Mouse (Mus musculus): ENCODE results near the gene Cep55. TPM values are rescaled to one million over a fixed set of nuclear protein-coding genes. Genes with fewer than 3 reads are reported as not detected.

The Cep55 gene
- 3.7 and 7.4 TPM in 2 replicates for total RNA-seq (2021)
- long read RNA-seq, partial matches to known transcripts, result 1 of 6 reads
- long read RNA-seq, other reads (novel, unspliced or antisense), result 3 of 6 reads

DNA sequence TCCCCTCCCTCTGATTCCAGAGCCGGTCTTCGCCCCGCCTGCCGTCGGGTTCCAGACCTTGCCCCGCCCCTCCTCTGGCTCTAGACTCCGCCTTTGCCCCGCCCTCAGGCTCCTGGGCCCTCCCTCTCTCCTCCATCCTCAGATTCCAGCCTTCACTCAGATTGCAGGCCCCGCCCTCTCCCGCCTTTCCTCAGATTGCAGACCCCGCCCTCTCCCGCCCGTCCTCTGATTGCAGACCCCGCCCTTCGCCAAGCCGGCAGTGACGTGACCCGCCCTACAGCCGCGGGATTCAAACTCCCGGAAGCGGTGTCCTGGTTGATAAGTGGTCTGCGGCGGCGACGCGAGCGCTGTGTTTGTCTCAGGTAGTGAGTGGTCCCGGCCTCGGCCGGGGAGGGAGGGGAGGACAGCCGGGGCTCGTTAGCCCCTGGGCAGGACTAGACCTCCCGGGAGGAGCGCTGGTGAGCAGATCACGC, at the start of gene Cep55:
Cep55 (plus strand) TSS at position 292 of the 473 bp plus-strand sequence.
- peak; percentile 95 for DNase-seq

DNA sequence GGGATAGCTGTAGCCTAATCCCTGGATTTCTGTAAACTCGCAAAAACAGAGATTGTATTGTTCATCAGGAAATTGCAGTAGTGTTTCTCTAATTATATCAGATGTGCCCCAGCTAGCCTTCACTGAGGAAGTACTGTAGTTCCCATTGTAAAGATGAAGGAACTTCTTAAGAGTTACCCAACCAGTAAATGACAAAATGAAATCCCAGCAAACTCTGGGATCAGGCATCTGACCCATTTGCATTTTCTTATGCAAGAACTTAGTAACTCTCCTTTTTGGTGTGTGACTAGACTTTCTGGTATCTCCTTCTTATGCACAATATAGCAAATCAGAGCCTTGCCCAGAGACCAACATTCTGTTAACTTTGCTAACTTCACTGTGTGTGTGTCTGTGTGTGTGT, 43.4 kb upstream of the Cep55 start:
- DNase-seq, result no peak

DNA sequence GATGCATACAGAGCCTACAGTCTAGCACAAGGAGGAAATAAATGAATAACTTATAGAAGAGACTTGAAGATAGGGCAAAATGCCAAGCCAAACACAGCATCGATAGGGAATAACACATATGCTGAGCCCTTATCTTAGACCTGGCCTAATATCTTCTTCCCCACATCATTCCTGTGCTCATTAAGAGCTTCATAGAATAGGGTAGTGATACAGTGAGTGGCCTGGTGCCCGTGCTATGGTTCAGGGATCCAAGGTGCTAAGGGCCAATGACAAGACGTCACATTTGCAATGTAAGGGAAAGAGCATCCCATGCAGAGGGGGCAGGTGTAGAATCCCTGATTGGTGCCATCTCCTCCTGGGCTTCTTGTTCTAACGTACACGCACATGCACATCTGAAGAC, 40.4 kb upstream of the Cep55 start:
- DNase-seq, result no peak

DNA sequence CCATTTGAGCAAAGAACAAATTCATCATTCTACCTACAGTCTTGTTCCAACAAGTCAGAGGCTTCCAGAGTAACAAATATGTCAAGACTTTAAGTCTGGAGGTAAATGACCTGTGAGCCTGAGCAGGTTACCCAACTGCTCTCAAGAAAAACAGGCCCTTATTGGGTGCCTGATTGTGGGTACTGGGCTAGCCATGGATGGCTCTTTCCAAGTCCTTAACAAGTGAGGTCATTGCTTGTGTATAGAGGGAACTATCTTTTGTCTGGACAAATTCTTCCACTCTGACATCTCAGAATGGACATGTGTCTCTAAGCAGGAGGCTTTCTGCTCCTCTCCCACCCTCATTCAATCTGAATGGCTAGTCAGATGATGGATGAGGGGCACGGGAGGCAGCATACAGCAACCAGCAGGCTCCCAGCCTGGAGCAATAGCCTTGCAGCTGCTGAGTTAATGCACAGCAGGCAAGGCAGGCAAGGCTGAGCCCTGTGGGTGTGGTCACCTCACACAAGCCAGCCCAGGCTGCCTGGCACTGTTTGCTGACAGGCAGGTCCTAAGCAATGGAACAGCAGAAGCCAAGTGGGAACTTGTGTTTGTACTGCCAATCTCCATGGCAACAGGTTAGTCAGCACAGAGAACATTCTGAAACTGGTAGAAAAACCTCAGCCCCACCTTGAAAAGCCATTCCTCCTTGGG, 39.5 kb upstream of the Cep55 start:
- peak; percentile 69 for DNase-seq

DNA sequence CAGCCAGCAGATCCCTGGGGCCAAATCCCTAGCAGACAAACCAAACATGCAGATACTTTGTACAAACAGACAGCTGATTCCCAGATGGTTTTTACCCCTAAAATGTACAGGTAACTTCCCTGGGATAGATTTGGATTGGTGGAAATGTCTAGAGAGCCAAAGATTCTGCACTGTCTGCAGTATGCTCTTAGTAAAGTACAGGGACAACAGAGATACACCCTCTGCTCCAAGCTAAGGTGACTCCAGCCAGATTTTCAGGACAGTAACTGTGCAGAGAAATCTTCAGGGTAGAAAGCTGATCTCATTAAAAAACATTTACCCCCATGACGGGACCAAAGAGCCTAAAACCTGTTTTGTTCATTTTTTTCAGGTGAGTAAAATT, 38.9 kb upstream of the Cep55 start:
- no peak for DNase-seq

DNA sequence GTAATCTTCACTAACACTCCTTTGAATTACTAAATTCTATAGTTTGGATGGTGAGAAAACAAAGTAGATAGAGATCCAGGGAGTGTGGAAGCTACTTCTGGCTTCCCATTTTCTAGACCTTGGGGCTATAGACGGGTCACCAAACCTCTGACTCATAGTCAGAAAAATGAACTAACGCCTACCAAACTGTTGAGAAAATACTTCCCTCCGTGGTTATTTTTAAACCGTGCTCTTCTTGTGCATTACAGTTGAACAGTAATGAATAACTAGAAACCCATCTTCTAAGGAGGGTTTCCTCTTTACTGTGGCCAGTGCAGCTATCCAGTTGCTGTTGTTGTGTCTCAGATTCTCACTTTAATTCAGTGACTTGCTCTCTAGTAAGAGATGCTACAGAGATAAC, 32.1 kb upstream of the Cep55 start:
- DNase-seq, result no peak

DNA sequence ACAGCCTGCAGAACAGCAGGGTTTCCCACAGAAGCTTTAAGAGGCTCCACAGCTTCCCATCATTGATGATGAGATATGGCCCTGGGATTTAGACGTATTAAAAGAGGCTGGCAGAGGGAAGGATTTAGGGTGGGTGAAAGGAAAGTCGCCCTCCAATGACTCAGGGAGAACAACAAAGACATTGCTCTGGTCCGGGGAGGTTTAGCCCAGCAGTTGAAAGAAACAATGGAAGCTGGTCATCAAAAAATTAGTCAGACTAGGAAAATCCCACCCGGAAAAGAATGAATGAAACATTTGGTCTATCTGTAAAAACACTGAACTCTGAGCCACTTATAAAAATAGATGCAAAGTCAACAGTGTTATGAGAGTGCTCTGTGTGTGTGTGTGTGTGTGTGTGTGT, 31.2 kb upstream of the Cep55 start:
- no peak for DNase-seq

DNA sequence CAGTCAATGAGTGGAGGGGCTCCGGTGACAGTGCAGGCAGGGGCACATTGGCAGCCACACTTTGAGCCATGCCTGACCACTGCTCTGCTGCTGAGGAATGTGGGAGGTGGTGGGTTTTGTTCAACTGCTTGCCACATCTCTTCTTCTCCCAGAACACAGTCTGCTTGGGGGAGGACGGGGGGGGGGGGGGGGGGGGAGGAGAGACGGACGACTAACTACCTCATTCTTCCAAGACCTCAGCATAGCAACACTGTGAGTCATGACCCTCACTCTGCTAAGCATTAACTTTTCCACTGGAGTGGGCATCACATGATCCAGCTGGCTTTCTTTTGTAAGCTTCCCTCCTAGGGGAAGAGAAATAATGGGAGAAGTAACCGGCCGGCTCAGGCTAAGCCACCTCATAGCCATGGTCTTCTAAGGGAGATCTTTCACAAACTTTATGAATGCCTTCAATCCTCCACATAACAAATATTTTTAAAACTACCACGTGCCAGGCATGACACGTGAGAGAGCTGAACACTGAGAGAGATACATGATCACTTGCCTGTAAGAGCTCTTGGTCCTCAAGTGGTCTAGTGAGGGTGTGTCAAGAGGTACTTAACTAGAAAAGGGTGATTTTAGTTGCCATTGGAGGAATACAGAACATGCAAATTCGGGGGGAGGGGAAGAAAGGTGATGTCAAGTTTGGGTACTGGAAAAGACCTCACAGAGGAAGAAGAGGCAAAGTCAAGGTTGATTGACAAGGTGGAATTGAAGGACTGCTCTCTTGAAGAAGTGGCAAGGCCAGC, 29.4 kb upstream of the Cep55 start:
- DNase-seq, result no peak

DNA sequence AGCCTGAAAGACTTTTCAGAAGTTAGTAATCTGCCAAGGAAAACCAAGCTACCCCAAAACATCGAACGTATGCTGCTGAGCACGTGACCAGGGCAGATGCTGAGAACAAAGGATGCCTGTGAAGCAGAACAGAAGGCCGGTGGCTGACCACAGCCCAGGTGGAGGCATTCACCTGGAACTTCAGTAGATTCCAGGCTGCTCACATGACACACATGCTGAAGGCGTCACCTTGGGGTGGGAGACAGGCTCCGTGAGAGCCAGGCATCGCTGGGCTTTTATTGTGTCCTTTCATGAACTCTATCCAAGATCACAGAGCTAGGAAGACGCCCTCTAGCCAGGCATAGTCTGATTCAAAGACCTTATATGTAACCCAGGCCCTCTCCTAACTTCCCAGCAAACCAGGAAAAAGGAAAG, 28.6 kb upstream of the Cep55 start:
- DNase-seq, result no peak

DNA sequence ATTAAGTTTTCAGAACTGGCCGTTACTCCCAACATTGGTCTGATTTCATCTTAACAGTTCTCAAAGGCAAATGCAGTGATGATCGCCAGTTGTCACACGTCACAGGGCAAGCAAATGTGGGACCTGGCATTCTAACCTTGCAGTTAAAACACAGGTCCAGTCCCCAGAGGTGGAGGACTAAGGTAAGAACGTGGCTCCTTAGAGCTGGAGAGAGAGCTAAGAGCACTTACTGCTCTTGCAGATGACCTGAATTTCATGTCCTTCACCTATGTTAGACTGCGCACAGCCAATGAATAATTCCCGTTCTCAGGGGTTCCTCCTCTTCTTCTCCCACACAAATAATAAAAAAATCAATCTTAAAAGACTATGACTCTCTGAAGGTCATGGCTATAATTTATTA, 27.4 kb upstream of the Cep55 start:
- DNase-seq, result no peak

DNA sequence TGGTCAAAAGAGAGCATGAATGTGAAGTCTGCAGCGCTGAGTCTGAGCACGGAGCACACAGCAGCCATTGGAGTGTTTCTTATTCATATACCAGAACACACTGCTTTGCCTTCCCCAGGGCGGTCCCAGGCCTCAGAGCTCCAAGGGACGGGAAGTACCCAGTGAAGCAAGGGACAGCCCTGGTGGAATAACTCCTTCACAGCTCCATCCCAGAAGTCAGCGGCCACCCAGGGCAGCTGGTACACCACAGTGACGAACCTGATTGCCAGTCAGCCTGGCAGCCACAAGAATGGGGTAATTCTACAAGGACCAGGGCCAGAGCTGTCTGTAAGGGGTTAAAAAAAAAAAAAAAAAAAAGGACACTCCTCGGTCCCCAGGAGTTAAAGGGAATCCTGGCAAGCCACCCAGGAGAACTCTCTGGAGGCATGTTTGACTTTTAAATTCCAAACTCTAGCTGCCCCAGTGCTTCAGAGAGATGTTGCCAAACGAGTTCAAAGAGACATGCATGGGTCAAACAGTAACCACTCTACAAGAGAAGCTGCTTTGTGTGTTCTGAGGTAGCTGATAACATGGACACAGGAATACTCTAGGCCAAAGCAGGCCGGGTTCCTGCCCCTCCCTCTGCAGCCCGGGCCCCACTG, 26.8 kb upstream of the Cep55 start:
- DNase-seq, result no peak

DNA sequence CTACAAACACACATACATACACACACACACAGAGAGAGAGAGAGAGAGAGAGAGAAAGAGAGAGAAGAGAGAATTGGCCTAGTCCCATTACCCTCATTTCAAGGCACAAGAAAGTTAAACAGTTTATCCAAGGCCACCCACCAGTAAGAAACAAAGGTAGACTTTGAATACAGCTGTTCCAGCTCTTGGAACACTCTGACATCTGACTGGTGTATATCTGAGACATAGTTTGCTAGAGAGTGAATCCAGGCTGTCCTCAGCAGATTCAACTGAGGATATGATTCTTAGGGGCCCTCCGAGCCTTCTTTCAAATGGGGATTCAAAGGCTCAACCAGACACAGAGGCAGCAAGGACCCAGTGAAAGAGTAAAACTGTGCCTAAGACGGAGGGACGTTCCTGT, 25.5 kb upstream of the Cep55 start:
- DNase-seq, result no peak

DNA sequence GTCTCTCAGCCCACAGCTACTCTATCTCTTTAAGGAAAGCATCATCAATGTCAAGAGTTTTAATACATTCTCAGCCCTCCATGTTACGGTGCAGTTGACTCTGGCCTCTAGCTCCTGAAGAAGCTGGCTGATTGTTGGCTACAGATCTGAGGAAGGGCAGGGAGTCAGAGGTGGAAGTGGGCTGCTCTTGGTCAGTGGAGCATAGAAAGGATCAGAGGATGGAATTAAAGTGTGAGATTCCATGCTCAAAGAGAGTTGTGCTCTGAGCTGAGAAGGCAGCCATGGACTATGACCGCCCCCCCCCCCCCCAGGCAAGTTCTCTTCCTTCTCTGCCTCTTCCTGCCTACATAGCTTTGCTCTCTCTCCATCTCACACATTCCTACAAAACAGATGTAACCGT, 24.9 kb upstream of the Cep55 start:
- no peak for DNase-seq

DNA sequence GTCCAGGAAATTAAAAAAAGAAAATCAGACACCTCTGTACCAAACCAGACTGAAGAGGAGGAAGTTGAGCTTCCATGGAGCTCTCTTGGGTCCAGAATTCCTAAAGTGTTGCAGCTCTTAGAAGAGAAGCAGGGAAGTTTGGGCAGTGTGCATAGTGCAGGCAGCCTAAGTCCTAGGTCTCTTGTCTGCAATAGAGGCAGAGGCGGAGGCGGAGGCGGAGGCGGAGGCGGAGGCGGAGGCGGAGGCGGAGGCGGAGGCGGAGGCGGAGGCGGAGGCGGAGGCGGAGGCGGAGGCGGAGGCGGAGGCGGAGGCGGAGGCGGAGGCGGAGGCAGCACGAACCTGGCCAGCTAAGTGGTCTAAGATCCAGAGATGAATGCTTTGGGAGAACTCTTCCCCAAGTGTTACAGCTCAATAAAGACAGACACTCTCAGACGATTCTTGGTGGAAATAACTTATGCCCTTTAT, 24.1 kb upstream of the Cep55 start:
- DNase-seq, result peak; percentile 74

DNA sequence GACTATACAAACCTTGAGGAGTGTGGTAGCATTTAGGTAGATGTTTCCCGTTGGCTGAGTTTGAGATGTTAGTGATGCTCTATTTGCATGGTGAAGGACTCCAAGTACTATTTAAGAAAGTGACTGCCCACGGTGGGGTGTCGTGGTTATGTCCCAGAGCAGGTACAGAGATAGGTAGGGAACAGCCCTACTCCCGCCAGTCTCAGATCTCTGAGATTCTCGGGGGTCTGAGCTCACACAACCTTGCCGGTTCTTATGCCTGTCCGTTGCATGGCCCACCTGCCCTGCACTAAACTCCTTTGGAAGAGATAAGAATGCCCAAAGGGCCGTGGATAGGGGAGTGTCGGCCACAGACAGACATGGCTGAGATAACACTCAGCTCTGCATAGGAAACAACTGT, 23.7 kb upstream of the Cep55 start:
- no peak for DNase-seq

DNA sequence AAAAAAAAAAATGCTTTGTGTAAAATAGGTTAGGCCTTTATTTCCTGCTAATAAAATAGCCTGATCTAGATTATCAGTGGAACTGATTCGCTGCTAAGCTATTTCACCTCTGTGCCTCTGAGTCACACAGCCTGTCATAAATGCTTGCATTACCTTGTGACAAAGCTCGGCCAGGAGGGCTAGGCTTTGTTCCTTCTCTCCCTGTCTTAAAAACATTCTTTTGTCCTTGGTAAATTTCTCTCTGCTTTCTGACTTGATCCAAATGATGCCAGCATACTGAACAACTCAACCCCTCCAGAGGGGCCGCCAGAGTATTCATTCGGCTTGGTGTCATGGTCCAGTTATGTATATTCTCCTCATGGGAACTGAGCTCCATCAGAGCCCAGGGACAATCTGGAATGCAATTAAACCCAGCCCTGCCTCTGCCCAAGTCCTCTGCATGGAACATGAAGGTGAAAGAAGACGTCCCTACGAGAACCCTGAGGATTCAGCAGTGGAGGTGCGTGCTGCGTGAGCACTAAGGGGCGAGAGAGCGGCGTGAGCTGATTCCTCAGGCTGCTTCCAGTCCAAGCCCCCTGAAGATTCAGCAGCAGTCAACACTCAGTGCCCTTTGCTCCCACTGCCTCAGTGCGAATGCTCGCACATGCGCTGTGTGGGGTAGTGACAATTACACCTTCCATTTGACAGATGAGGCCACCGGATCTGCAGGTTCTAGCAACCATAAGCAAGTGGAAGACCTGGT, 21.6 kb upstream of the Cep55 start:
- DNase-seq, result no peak

DNA sequence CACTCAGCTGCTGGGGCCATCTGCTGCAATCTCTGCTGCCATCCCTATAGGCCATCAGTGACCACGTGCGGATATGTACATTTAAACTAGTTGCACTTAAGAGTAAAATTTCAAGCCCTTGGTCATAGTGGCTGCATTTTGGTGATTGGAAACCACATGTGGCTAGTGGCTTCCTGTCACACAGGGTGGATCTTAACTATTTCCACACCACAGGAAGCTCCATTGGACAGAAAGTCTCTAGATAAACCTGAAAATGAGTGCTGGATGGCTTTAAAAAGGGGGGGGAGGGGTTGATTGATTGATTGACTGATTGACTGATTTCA, 21.1 kb upstream of the Cep55 start:
- DNase-seq, result no peak

DNA sequence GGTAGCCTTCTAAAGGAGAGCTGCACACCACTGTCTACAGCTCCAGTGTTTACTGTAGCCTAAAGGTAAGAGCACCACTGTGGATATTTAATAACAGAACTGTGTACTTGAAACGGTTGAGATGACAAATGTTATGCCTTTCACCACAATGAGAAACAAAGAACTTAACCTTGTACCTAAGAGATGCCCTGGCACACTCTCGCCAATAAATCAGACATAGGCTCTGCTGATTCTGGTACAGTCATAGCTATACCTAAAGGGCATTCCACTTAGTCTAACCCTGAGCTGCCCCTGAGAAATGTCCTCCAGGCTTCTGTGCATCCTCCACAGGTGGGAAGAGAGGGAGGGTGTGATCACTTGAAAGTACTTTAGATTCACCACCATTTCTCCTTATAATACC, 20.1 kb upstream of the Cep55 start:
- DNase-seq, result no peak

DNA sequence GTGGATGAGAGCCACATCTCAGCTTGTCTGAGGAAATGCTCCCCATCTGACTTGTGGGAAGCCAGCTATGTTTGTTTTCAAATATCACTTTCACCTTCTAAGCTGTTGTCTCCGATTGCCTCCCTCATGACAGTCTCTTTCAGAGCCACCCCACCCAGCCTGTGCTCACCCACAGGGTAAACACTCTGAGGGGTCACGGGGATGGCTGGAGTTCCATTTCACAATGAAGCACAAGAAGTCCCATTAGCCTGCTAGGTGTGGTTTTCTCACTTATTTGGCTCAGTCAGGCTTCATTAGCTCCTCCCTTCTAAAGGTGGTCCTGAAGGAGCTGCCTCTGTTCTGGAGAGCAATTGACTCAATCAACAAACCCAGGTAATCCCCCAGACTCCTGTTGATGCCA, 19.0 kb upstream of the Cep55 start:
- DNase-seq, result no peak

DNA sequence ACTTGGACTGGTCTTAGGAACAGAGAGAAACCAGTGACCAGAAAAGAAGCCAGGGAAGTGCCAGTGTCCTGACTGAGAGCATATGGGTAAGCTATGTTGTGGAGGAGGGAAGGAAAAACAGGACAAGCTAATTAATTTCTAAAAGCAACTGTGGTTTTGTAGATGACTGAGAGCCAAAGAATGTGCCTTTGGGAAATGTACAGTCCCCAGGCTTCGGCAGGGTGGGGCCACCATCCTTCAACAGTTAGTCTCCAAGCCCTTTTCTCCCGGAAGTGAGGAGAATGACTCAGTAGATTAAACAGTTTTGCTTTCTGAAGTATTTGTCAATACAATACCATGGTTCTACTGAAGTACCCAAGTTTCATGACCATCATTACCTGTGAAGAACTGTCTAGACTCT, 16.5 kb upstream of the Cep55 start:
- DNase-seq, result no peak

DNA sequence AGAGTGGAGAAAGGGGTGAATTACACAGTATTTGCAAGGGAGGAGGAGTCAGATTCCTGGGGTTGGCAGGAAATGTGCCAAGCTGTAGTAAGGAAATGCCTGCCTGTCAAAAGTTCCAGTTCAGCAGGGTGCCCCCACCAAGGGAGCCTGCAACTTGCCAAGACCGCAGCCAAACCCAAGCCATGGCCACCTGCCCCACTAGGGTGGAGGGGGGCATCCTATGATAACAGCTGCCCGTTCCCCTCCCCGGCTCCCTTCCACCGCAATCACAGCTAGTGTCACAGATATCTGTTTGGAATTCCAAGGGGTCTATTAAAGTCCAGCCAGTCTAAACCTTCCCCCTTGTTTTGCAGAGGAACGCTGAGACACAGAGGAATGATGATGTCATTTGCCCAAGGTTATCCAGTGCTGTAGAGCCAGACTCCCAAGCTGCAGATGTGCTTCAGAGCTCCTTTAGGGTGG, 12.5 kb upstream of the Cep55 start:
- no peak for DNase-seq

DNA sequence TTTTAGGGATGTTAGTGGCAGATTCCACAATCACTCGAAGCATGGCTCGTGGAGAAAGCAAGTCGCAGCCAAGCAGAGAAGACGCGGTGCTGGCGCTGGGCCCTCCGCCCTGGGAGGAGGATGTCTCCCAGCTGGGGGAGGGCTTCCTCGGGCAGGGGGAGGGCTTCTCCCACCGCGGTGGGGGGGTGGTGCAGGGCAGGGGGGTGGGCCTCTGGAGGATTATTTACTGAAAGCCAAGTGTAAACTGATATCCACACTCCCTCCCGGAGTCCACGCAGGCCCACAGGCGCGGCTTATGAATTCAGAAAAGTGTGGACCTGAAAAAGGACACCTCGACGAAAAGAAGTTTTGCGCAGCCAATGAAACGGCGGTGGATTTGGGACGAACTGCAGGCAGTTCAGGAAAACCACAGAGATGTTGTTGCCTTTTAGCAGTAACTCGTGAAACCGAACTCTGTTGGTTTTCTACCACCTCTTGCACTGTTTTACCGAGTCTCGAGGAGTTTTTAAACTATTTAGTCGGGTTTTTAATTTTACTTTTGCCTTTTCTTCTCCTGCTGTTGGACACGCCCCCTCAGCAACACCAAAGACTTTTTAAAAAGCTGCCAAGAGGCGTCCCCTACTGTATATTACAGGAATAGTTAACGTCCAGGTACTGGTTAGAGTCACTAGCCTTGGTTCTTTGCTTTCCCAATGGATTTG, 11.4 kb upstream of the Cep55 start, which contains the start of gene Myof:
Myof (minus strand) TSS at position 297 of the 701 bp plus-strand sequence.
- DNase-seq, result peak; percentile 69
